Mouse (Mus musculus): ENCODE results near the gene Pou2f1.
A peak's percentile ranks its signal among the peaks of the same experiment; 100 is the strongest.
"Not testable (repeated sequence)": the region's sequence is repeated elsewhere in the genome, so short reads cannot be mapped to it uniquely, and the experiment has no call there.

Pou2f1 gene

DNA sequence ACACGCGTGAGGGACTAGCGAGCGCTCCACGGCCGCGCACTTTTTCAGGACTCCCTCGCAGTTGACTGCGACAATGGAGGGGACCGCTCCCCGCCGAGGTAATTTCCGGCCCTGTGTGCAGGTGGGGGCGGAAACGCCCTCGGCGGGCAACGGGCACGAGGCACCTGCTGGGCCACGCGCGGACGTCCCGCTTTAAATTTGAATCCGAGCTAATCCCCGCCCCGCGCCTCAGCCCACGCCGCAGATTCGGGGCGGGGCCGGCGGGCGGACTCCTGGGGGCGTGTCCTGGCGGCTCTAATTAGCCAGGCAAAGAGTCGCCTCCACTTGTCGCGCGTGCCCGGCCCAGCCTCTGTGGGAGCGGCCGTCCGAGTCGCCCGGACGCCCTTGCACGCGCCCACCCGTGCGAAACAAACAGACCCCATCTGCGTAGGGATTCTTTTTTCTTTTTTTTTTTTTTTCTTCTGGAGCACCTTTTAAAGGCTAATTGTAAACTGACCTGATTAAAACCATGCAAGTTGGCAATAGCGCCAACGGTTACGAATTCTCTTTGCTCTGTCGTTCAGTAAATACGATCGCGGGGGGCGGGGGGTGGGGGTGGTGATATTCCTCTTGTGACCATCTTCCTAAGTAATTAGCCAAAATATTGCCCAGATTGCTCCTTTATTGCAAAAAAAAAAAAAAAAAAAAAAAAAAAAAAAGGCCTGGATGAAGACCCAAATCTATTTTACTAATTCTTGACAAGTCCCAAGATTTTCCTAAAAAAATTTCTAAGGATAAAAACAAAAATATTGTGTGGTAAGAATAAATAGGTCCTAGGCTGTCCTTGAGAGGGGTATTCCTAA lies 924 bp upstream of the Pou2f1 start:
- peak; percentile 56 for DNase-seq (ENCODE audit: extremely low read depth, low read depth)

DNA sequence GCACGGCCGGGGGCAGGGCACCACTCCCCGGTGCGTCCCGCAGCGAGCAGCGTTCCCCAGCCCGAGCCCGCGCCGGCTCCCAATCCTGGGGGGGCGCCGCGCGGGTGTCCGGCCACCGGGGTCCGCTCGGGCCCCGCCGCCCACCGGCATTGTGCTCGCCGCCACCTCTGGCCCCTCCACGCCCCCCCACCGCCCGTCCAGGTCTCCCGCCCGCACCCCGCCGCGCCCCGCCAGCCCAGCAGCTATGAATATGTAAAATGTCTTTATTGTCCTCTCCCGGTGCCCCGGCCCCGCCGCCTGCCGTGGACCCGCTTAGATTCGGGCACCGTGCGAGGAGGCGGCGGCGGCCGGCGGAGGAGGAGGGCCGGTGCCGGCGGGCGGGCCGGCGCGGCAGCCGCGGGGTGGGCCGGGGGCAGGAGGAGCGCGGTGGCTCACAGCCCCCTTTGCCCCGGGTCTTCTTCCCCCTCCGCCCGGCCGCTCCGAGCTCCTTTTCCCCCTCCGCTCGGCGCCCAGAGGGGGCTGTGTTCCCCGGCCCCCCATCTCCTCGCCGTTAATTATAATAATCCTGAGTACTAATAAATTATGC lies 481 bp downstream of the Pou2f1 start:
- DNase-seq (ENCODE audit: extremely low read depth, low read depth), result no peak

DNA sequence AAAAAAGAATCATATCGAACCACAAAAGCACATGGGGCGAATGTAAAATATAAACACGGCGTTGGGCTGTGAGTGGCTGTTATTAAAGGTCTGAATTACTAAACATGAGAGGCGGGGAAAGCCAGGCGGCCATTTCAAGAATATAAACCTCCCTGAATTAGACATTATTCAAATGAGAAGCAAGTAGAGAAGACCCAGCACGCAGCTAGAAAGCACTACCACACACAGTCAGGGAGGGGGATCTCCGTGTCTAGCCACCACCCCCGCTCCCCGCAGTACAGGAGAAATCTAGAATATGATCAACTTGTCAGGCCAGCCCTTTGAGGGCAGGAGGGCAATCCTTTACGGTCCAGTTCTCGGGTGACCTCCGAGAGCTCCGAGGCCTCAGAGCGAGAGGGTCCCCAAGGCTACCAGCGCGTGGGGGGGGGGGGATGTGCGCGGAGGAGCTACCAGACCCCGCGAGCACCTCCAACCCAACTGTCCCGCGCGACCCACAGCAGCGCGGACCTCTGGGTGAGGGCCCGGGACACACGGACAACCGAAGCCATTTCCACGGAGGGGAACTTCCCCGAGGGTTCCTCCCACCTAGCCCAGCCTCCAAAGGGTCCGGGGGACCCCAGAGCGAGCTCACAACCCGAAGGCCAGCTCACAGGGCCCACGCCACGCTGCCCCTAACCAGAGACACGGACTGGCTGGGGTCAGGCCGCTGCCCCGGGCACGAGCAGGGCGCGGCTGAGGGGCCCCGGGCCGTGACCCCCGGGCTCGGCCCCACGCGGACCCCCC lies 1.2 kb downstream of the Pou2f1 start:
- peak; percentile 69 for DNase-seq (ENCODE audit: extremely low read depth, low read depth)

DNA sequence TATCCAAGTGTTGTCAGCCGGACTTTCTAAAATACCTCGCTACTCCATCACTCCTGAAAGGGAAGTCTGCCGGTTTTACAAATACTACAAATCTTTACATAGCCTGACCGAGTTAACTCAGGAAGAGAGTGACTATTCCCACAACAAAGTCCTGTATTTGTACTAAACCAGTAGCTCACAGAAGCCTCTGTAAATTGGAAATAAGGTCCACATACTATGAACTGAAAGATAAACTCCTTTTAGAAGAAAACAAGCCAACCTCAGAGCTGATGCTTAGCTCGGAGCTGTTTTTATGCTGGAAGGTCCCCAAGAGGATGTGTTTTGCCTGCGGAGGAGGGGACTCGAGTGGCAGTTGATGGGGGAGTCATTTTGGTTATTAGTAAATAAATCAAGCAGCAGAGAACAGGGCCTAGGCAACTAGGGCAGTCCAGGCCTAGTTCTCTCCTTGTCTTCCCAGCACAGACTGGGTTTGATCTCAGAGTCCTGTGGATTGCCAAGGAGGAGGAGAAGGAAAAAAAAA lies 1.8 kb downstream of the Pou2f1 start:
- no peak for DNase-seq (ENCODE audit: extremely low read depth, low read depth)

DNA sequence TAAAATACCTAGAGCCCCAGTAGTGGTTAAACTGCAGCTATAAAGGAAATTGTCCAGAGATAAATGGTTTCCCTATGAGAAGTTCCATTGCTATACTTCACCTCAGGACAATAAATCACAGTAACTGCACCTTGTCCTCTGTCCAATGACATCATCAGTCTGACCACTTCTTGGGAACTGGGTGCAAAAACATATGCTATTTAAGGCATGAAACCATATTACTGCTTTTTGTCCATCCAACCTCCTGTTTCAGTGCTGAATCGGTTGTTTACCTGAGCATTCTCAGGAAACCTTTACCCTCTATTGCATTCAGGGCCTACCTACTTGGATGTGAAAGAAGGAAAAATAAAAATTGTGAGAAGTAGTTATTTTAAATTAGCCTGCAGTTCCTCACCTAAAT lies 2.8 kb downstream of the Pou2f1 start:
- DNase-seq (ENCODE audit: extremely low read depth, low read depth), result no peak

DNA sequence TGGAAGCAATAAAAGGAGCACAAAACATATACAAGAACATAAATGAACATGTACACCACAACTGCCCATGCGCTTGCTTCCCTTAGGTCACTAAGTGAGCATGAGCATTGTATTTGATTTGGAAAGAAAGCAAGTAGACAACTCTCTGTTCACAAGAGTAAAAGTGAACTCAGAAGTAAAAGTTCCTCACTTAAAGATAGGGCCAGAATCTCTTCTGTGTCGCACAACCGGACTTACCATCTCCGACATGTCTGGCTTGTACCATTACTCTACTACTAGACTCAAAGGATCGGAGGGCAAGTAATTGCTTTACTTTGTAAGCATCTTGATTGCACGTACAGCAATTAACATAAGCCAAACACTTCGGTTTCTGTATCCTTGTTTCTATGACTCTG lies 6.8 kb downstream of the Pou2f1 start:
- no peak for DNase-seq (ENCODE audit: extremely low read depth, low read depth)

DNA sequence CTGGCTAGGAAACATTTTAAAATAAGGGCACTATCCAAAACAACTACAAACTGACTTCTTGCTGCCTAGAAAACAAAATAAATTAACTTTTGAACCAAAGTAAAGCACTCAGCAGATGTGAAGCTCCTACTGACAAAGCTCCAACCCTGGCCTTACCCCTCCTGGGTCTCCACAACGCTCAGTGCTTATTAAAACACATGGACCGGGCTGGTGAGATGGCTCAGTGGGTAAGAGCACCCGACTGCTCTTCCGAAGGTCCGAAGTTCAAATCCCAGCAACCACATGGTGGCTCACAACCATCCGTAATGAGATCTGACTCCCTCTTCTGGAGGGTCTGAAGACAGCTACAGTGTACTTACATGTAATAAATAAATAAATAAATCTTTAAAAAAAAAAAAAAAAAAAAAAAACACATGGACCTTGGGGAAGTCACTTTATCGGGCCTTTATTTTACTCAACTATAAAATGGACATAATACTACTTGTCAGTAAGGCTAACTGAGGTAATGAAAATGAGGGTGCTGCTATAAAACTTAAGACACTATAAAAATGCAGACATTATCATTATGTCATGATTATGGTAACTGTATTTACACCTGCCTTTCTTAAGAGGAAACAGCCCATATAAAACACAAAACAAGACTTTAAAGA lies 7.3 kb downstream of the Pou2f1 start:
- DNase-seq (ENCODE audit: extremely low read depth, low read depth), result not testable (repeated sequence)

DNA sequence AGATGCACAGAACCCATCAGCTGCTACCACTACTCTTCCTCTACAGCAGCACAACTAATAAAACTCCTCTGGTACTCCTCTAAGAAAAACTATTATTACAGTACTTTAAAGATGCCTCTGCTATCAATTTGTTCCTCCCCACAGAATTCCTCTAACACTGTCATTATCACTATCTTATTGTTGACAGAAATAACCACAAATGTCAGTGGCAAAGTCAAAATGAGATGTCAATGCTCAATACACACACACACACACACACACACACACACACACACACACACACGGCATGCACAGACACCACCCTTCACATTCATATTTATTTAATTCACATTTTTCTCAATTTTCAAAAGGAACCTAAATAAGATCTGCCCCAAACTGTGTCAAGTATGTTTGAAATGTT lies 8.2 kb downstream of the Pou2f1 start:
- no peak for DNase-seq (ENCODE audit: extremely low read depth, low read depth)

DNA sequence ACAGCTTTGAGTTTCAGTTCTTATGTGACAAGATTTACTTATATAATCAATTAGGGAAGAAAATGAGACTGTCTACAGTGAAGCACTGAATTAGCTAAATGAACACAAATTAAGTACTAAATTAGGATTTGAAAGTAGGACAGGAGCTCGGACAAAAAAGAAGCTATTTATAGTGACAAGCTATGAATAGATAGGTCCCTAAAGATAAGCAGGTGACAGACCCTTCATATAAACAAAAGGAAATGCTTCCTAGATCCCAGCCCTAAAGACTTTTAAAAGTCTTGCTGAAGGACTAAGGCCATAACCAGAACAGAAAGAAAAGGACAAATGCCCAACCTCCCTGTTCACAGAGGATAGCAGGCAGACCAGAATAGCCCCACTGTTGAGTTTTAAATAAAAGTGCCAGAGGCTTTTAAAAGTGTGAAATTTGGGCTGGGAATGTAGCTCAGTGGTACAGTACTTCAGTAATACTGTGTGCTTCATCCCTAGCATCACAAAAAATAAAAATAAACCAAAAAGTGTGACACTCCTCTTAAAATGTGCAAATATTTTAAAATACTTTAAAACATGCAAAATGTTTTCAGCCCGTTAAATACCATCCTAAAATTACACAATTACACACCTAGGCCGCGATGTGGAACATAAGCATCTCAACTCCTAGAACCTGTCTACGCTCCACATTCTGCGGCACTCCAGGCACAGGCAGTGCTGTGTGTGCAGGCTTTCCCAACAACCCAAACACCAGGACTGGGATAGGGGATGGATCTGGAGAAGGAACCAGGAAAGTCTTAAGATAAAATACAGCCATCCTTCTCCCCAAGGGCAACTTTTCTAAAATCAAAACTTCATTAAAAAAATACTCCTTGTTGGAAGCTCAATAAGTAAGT lies 9.0 kb downstream of the Pou2f1 start:
- no peak for DNase-seq (ENCODE audit: extremely low read depth, low read depth)

DNA sequence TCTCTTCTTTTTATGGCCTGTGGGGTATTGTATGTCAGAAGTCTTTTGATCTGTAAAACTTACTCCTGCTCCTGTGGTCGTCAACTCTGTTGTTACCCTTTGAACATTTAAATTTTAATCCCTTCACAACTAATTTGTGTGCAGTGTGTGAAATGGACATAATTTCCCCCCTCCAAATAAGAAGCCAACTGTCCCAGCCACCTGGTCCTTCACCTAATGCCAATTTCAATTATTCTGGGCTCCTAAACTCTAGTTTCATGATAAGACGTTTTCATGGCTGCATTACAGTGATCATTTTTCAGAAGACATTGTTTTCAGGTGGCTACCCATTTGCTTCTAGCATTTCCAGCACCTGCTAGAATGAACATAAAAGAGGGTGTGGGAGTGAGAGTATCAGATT lies 13.9 kb downstream of the Pou2f1 start:
- no peak for DNase-seq (ENCODE audit: extremely low read depth, low read depth)

DNA sequence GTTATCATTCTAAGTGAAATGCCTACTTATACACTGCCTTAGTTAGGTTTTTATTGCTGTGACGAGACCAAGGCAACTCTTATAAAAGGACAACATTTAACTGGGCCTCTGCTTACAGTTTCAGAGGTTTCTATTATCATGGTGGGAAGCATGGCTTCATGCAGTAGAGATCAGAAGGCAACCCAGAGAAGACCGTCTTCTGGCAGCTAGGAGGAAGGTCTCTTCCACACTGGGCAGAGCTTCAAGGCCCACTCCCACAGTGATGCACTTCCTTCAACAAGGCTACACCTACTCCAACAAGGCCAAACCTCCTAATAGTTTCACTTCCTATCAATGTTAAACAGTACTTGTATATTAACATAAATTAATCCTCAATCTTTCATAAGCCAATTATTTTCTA lies 14.4 kb downstream of the Pou2f1 start:
- DNase-seq (ENCODE audit: extremely low read depth, low read depth), result no peak

DNA sequence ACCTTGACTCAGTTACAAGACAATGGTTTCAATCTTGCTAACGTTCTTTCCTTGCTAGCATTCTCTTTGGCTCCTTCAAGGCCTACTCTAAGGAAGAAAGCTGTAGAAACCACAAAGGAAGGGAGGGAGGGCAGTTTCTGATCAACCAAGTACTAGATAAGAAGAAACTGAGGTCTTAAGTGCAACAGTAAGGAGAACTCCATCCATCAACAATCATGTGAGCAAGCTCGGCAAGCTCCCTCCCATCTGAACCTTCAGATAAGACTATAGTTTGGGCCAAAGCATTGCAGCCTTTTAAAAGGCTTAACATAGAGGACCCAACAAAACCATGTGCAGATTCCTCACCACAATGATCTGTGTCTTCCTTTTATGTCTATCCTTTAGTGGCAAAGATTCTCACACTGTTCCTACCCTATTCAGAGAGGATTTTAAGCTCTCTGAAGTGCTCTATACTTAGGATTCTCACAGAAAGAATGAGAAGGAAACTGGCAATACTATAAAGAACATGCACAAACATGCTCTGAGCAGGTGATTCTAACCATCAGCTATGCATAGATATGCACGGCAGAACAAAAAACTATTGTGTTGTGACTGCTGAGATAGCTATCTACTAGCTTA lies 16.6 kb downstream of the Pou2f1 start:
- peak; percentile 89 for DNase-seq (ENCODE audit: extremely low read depth, low read depth)

DNA sequence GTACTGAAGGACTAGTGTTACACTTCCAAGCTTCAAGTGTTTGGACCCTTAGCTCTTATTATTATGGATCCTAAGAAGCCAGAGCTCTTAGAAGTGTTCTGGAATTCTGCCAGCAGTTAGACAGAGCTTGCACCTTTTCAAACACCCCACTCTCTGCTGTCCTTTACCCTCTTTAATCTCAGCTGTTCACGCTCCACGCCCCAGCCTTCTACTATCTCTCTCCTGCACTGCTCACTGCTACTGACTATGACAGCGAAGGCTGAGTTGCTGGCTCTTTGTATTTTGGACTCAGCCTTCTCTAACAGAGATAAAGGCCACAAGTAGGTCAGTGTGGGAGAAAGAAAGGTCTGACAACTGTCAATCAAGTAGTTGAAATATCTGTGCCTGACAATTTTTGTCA lies 17.3 kb downstream of the Pou2f1 start:
- DNase-seq (ENCODE audit: extremely low read depth, low read depth), result no peak

DNA sequence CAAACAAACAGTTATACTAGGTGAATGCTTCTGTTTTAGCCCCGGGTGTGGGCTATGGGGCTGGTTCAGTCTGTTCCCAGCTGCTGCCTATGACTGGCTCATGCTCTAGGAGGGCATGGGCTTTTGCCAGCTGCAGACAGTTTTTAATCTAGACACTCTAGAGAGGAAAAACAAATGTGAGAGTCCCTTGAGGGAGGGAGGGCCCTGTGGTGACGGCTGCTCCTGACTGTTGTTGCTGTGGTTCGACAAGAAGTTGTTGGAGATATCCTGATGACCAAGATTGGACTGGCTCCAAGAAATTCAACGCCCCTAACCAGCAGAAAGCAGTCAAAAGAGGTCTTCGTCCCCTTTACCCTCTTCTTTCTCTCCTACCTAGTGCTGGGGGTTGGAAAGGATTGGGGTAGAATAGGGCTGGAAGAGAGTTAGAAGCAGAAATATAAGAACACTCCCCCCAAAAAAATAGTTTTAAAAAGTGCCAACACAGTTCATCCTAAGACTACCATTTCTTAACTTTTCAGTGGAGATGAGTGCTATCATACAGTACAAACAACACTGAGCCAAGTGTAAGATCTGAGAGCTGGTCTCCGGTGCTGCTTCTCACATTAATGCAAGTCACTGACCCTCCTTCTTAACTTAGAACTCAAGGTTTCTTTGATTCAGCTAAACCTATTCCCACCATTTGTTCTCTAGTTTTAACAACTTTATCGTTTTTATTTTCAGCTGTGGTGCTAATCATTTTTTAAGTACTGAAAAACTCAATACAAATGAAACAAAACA lies 25.6 kb downstream of the Pou2f1 start:
- DNase-seq (ENCODE audit: extremely low read depth, low read depth), result no peak

DNA sequence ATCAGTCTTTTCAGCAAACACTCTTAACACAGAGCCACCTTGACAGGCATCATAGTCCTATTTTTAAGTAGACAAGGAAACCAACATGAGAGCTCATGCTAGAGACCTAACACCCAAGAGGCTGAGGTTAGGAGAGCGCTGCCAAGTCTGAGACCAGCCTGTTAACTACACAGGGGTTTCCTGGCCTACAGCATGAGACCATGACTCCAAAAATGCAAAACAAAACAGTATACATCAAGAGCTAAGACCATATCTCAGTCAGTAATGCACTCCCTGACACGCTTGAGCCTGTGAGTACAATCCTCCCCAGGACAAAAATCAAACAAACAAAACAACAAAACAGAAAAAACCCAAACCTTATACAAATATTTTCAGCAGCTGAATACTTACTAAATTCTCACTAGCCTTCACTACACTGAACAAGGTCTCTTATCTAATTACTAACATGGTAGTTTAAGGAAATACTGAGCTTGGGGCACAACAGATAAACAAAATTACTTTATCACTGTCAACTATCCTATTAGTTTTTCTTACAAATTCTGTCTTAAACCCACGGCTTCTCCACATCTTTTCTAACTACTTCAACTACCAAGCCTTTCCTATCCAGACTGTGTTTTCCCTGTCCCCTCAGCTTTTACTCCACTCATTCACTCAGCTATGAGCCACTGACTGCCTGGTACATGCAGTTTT lies 33.3 kb downstream of the Pou2f1 start:
- DNase-seq (ENCODE audit: extremely low read depth, low read depth), result no peak

DNA sequence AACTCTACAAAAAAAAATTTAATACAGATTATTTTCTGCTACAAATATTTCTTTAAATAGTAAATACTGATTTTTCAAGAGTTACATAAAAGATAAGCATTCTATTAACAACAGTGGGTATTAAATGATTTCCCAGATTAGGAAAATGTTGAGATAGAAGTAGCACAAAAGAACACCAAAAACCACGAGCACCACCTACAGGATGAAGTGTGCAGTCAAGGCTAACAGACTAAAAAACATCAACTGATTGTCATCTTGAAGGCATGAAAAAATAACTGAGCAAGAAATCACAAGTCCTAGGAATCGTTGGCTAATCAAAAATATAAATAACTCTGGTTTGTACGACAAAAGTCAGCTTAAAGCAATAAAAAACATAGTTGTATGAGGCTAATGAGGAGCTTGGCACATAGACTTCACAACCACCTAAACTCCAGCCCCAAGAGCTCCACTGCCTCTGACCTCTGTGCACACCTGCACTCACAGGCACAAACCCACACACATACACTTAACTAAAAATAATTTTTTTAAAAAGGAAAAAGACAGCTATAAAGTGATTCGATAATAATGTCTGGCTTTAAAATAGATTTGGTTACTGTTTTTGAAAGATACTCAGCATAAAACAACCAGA lies 35.3 kb downstream of the Pou2f1 start:
- no peak for DNase-seq (ENCODE audit: extremely low read depth, low read depth)

DNA sequence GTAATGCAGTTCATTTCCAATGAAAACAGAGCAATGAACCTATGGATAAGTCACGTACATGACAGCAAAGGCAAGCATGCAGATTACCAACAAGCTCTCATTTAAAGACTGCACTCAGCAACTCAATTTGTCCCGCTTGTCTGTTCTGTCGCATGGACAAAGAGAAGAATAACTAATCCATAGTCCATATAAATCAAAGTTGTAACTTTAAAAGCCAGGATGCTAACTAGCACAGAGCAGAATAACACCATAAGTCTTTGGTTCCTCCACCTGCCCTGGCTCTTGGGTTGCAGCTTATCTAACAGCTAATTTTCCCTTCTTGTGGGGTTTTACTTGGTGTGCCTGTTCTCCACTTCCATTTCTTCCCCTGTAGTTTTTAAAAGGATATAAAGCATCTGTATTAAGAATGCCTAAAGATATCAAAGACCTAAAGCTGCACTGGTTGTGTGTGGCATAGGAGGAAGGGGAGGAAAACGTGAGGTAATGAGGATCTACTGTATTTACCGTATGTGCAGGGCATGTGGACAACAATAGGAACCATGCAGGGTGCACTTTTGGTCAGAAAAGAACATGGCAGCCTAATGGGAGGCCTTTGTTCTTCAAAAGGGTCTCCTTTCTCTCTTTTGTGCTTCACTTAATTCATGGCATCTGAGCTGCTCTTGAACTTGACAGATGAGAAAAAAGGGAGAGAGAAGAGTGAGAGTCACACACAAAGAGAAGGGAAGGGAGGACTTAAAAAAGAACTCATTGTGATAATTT lies 36.1 kb downstream of the Pou2f1 start:
- DNase-seq (ENCODE audit: extremely low read depth, low read depth), result no peak

Data from MEL-GATA-1-ER (cell line).